Mouse (Mus musculus) stomach, postnatal 0 days (tissue): ENCODE measurements around the gene Insc.

Experiments used
- CTCF ChIP-seq: IDR thresholded peaks from 2 replicates; pipeline ENCODE4 v1.5.1; 2016; ENCODE audit warnings: antibody characterized with exemption, low read depth, mild to moderate bottlenecking, moderate library complexity
- EP300 ChIP-seq: optimal IDR thresholded peaks from 2 replicates; pipeline ENCODE3; 2016; ENCODE audit warnings: antibody characterized with exemption

- TF ChIP-seq CTCF, result no peak
- TF ChIP-seq EP300, result no peak
Measured at GRCm38 (mm10) chr7:114883602-114884001, 140.1 kb downstream of the Insc start.
